Mouse (Mus musculus): ENCODE data around the gene Gm13539.

The Gm13539 gene

DNA sequence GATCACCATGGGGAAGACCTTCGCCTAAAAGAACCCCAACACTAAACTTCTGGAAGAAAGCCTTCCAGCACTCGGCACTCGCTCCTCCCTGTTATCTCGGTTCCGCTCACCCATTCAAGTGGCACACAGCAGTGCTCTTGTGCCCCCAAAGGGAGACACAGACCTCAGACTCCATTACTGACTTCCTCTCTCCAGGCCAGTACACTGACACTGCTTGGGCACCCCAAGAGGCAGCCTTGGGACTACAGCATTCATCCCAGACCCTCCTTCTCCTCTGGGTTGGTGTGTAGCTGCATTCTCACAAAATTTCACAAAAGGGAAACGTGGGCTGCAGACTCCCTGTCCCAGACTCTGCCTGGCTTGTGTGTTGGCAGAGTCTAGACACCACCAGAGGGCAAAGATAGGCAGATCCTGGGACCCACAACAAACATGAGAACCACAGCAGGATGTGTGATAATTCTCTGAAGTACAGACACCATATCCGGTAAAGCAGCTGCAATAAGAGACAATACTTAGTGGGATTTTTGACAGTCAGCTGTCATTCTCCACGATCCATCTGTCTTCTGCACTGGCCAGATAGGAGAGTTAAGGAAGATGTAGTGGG is 46.4 kb downstream of the Gm13539 start:
- no peak for DNase-seq (ENCODE audit: low spot score in 2 of 2)

DNA sequence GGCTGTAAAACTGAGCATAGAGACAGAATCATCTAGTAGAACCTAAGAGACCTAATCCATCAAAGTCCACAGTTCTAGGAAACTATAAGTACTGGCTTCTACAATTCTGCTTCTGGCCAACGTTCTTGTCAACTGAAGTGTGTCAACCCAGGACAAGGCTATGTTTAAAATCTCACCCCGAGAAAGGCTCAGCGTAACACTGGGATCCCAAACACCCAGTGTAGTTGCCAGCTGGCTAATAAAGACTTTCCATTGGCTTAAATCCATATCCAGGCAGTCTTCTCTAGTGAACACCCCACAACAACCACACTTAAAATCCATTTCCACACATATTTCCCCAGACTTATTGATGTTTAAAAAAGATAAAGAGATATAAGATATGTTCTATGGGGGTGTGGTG is 48.7 kb downstream of the Gm13539 start:
- no peak for DNase-seq (ENCODE audit: low spot score in 2 of 2)

- DNase-seq (ENCODE audit: low spot score in 2 of 2), result peak; percentile 65 to 72
Observed at GRCm38 (mm10) chr2:25836291-25836690, 54.2 kb downstream of the Gm13539 start.

All from urinary bladder, postnatal 36 days (tissue).